Mouse (Mus musculus) stomach, postnatal 0 days (tissue): ENCODE results near the gene Omt2b. TPM values are rescaled to one million over a fixed set of nuclear protein-coding genes. Genes with fewer than 3 reads are reported as not detected.
A peak's percentile ranks its signal among the peaks of the same experiment; 100 is the strongest.
"Not testable (repeated sequence)": the region's sequence is repeated elsewhere in the genome, so short reads cannot be mapped to it uniquely, and the experiment has no call there.

Experiments used
- ATAC-seq: fragments of 200-750 bp; cut with Nextera tagmentation; 2 replicates; pipeline ENCODE4 v1.8.0; 2017; ENCODE audit not compliant: low FRiP score, low TSS enrichment
- DNase-seq: peaks from one replicate; pipeline ENCODE4 v3.0.0-alpha.2; 2016; ENCODE audit warnings: low spot score
- H3K27ac ChIP-seq: fragments of 300-500 bp; sonication (generic); replicated peaks from 2 replicates; pipeline ENCODE4 v1.5.1; 2014; ENCODE audit warnings: mild to moderate bottlenecking, control low read depth
- H3K27me3 ChIP-seq: fragments of 300-500 bp; sonication (generic); 2 replicates; pipeline ENCODE4 v1.6.1; 2014; ENCODE audit warnings: low read length; ENCODE audit not compliant: control insufficient read depth, insufficient read depth
- H3K36me3 ChIP-seq: fragments of 300-500 bp; sonication (generic); 2 replicates; pipeline ENCODE4 v1.6.1; 2014; ENCODE audit warnings: low read length, mixed read lengths; ENCODE audit not compliant: control insufficient read depth, insufficient read depth
- H3K4me1 ChIP-seq: fragments of 300-500 bp; sonication (generic); replicated peaks from 2 replicates; pipeline ENCODE4 v1.6.1; 2014; ENCODE audit warnings: antibody characterized with exemption; ENCODE audit not compliant: control insufficient read depth, insufficient read depth
- H3K4me2 ChIP-seq: fragments of 300-500 bp; sonication (generic); replicated peaks from 2 replicates; pipeline ENCODE4 v1.6.1; 2014; ENCODE audit warnings: low read depth, mild to moderate bottlenecking, control low read depth, moderate library complexity
- H3K4me3 ChIP-seq: fragments of 300-500 bp; sonication (generic); 2 replicates; pipeline ENCODE4 v1.5.1; 2014; ENCODE audit warnings: low read depth, low read length, control low read depth
- H3K9ac ChIP-seq: fragments of 300-500 bp; sonication (generic); 2 replicates; pipeline ENCODE4 v1.6.1; 2014; ENCODE audit warnings: mild to moderate bottlenecking, low read length, control low read depth, mixed read lengths
- H3K9me3 ChIP-seq: fragments of 300-500 bp; sonication (generic); 2 replicates; pipeline ENCODE4 v1.6.1; 2016; ENCODE audit warnings: low read length; ENCODE audit not compliant: control insufficient read depth
- CTCF ChIP-seq: IDR thresholded peaks from 2 replicates; pipeline ENCODE4 v1.5.1; 2016; ENCODE audit warnings: antibody characterized with exemption, low read depth, mild to moderate bottlenecking, moderate library complexity
- EP300 ChIP-seq: optimal IDR thresholded peaks from 2 replicates; pipeline ENCODE3; 2016; ENCODE audit warnings: antibody characterized with exemption
- WGBS: fragments of 180-500 bp; shearing (Covaris S2); extraction: QIAGEN DNeasy Blood & Tissue Kit; methylation state at CpG from one replicate; pipeline ENCODE4 v1.1.7; 2014; 5-methylcytosine and 5-hydroxymethylcytosine counted together
- polyA plus RNA-seq: library from polyadenylated mRNA; unstranded; fragments of >200 nt; fragmentation: Nextera tagmentation; extraction: Ambion mirVana; gene quantifications from 2 replicates; pipeline ENCODE4 v1.2.1, GENCODE M21; 2015

The Omt2b gene
- polyA plus RNA-seq, 1 experiment from 2014 or later: not detected

DNA sequence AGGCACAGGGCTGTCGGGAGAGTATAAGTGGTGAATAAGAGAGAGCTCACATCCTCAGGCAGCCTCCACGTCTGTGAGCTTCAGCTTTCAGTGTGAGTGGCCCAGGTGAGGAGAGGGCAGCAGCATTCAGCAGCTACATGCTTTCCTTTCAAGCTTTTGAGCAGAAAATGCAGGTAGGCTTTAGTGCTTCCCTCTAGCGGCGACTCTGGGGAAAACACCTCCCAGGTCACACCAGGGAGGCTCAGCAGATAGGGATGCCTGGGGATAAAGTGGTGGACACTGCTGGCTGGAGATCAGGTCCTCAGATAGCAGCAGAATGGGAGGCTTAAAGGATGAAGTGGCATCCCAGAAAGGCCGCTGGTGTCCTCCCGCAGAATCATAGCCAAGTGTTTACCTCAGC lies 31.3 kb upstream of the Omt2b start:
- not testable (repeated sequence) for H3K27me3 ChIP-seq, H3K36me3 ChIP-seq, H3K4me3 ChIP-seq, H3K9me3 ChIP-seq, H3K9ac ChIP-seq, H3K27ac ChIP-seq, H3K4me2 ChIP-seq, H3K4me1 ChIP-seq
- DNase-seq (peak; percentile 81), ATAC-seq (peak; percentile 31; the same call in 1 of the 2 replicates)
- peak; percentile 82 for TF ChIP-seq CTCF
- WGBS: 9% methylated on average over 6 of the region's 6 CpGs

DNA sequence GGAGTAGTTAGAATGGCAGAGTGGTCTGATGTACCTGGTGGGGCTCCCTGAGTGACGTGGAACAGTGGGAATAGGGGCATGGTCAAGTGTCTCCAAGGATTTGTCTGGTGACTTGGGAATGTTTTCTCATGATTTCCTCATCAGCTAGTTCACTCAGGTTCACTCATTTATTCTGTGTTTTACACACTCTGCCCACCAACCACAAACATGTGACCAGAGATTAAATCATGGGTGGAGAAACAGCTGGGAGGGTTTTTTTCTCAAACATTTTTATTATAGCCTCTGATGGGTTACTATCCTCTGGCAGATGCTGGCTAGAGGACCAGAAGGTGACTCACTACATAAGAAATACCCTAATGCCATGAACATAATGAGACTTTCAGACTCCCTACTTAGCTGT lies 29.2 kb upstream of the Omt2b start:
- WGBS: 73% methylated on average over 1 of the region's 1 CpGs
- no peak overlapping the region for H3K4me3 ChIP-seq
- H3K27ac ChIP-seq: no peak overlapping the region
- TF ChIP-seq CTCF (no peak), EP300 (no peak)
- H3K36me3 ChIP-seq: no peaks in the 10 kb centered on the region
- H3K27me3 ChIP-seq: no peaks in the 10 kb centered on the region
- H3K4me1 ChIP-seq: no peaks in the 10 kb centered on the region
- no peaks in the 10 kb centered on the region for H3K9me3 ChIP-seq
- no peak for ATAC-seq
- no peak for DNase-seq
- H3K9ac ChIP-seq: no peak overlapping the region
- H3K4me2 ChIP-seq: no peak overlapping the region

DNA sequence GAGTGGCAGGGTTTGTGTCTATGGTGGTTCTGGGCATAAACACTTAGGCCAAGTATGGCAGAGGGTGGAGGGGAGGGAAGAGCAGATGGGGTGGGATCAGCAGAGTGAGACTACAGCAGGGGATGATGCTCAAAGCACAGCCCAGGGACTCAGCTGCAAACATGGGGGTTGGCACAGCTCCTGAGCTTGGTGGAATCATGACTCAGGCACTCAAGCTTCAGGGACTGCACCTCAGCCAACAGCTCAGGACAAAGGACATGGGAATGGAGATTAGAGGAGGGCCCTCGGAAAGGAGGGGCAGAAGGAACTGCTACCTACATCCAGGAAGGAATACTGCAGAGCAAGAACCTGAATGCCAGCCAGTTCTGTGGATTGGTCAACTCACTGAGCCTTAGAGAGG lies 28.2 kb upstream of the Omt2b start:
- not testable (repeated sequence) for H3K4me3 ChIP-seq, H3K9me3 ChIP-seq, H3K36me3 ChIP-seq, H3K27me3 ChIP-seq, H3K4me1 ChIP-seq, H3K27ac ChIP-seq, H3K4me2 ChIP-seq, H3K9ac ChIP-seq
- peak; percentile 61 for DNase-seq
- peak; percentile 88 for ATAC-seq
- WGBS: 63% methylated on average over 1 of the region's 1 CpGs

DNA sequence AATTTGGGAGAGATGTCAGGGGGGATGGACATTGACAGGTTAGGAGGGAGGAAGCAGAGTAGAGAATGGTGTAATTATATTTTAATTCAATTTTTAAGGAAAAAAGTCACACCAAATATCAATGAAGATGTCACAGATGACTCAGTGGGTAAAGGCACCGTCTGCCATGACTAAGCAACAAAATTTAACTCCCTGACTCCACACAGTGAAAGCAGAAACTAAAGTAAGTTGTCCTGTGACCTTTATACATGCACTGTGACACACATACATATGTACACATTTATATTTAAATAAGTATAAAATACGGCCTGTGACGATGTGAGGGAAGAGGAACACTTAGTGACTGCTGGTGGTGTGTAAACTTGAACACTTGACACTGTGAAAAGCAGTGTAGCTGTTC lies 19.3 kb upstream of the Omt2b start:
- peak; percentile 49; the same call in 1 of the 2 replicates for ATAC-seq

DNA sequence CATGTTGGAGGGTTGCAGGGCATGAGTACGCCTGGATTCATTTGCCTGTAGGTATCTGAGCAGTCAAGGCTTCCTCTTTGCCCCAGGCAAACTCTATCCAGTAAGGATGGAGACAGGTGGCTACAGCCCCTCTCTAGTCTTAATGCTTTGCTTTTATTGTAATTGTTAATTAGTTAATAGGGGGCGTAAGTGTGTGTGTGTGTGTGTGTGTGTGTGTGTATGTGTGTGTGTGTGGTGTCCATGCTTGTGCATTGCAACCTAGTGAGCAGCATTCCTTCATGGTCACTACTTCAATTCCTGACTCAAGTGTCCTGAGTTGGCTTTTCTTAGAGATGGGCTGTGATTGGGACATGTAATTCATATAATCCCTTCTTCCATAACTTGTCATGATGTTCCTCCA lies 12.7 kb upstream of the Omt2b start, which contains the start of gene Omt2a:
Gene Omt2a (minus strand): TSS at position 101 of the 400 bp plus-strand sequence.
- no peak for DNase-seq

More for the DNA sequence above, 19.3 kb upstream of the Omt2b start:
- DNase-seq, H3K4me2 ChIP-seq, H3K4me3 ChIP-seq, H3K9me3 ChIP-seq, H3K27me3 ChIP-seq, H3K4me1 ChIP-seq, H3K27ac ChIP-seq, H3K9ac ChIP-seq, H3K36me3 ChIP-seq: not testable (repeated sequence)
- WGBS: 61% methylated on average over 1 of the region's 3 CpGs

DNA sequence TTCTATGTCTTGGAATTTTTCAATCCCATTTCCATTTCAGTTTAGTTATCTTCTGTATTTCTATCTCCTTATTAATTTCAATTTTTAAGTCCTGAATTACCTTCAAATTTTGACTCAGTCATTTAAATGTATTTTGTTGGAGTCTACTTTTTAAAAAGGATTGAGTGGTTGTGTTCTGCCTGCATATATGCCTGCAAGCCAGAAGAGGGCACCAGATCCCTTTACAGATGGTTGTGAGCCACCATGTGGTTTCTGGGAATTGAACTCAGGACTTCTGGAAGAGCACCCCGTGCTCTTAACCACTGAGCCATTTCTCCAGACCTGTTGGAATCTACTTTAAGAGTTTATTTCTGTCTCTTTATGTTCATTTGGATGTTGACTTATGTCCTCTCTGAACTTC lies 7.9 kb upstream of the Omt2b start:
- no peak overlapping the region for H3K27ac ChIP-seq
- no peak overlapping the region for H3K4me3 ChIP-seq
- H3K4me1 ChIP-seq: no peaks in the 10 kb centered on the region
- TF ChIP-seq CTCF: peak; percentile 76
- no peak for TF ChIP-seq EP300
- ATAC-seq (no peak), DNase-seq (no peak)
- H3K4me2 ChIP-seq: no peak overlapping the region
- 19% methylated on average over 1 of the region's 1 CpGs for WGBS
- no peaks in the 10 kb centered on the region for H3K27me3 ChIP-seq
- no peak overlapping the region for H3K9ac ChIP-seq
- no peaks in the 10 kb centered on the region for H3K36me3 ChIP-seq
- no peaks in the 10 kb centered on the region for H3K9me3 ChIP-seq

More for the DNA sequence above, 12.7 kb upstream of the Omt2b start, which contains the start of gene Omt2a:
- no peak within 1 kb of the TSS for H3K4me2 ChIP-seq
- H3K27ac ChIP-seq: no peak within 1 kb of the TSS
- H3K9me3 ChIP-seq: no peaks in the 10 kb centered on the region
- H3K27me3 ChIP-seq: no peaks in the 10 kb centered on the region
- H3K36me3 ChIP-seq: no peaks in the 10 kb centered on the region
- no peak for TF ChIP-seq CTCF
- TF ChIP-seq EP300: no peak
- ATAC-seq: no peak
- no peak within 1 kb of the TSS for H3K4me3 ChIP-seq
- 80% methylated on average over 2 of the region's 2 CpGs for WGBS
- H3K4me1 ChIP-seq: no peaks in the 10 kb centered on the region
- H3K9ac ChIP-seq: no peak within 1 kb of the TSS

DNA sequence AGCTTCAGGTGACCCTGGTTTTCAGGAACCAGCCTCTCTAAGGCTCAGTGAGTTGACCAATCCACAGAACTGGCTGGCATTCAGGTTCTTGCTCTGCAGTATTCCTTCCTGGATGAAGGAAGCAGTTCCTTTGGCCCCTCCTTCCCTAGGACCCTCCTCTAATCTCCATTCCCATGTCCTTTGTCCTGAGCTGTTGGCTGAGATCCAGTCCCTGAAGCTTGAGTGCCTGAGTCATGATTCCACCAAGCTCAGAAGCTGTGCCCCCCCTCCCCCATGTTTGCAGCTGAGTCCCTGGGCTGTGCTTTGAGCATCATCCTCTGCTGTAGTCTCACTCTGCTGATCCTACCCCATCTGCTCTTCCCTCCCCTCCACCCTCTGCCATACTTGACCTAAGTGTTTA lies 9.7 kb downstream of the Omt2b start:
- H3K9ac ChIP-seq, H3K4me3 ChIP-seq, H3K27me3 ChIP-seq, H3K27ac ChIP-seq, H3K4me2 ChIP-seq, H3K36me3 ChIP-seq, H3K9me3 ChIP-seq, H3K4me1 ChIP-seq: not testable (repeated sequence)
- ATAC-seq: peak; percentile 46; the same call in 1 of the 2 replicates
- DNase-seq: peak; percentile 41
